Mouse (Mus musculus) 3T3-L1 (cell line): Measurements from ENCODE around the gene Tlr2.
"Not testable (repeated sequence)": the region's sequence is repeated elsewhere in the genome, so short reads cannot be mapped to it uniquely, and the experiment has no call there.

Experiments used
- DNase-seq: peaks from one replicate; pipeline ENCODE4 v3.0.0-alpha.2; 2015; ENCODE audit warnings: low read depth, low spot score

Tlr2 gene

DNA sequence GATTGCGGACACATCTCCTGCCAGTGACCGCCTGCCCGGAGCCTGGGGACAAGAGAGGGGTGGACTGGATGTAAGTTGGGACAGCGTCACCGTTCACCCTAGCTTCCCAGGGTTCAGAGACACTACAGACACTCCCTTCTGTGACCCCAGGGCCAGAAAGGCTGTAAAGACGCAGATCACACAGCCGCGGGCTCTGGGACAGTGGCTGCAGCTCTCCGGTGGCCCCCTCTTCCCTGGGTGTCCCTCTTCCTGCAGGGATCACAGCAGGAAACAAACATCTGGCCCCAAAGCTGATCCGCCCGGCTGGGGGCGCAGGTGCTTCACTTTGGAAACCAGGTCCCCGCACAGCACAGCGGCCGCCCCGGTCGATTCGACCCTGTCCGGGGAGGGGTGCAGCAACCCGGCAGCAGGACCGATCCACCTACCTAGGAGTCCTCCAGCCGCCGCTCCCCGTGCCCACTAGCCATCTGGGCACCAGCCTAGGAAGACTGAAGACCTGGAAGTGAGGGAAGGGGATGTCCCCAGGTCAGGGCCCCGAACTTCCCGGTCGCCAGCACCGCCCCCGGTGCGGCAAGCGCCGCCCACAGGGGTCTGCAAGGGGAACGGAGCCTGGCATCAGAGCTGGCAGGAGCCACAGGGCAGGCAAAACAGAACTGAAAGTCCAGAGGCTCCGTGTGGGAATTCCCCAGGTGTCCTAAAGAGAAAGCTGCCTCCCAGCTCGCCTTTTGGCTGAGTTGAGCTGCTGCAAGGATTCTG lies at the start of gene Tlr2:
TSS of gene Tlr2 (minus strand) at position 673 of the 756 bp plus-strand sequence.
- peak; percentile 77 for DNase-seq

DNA sequence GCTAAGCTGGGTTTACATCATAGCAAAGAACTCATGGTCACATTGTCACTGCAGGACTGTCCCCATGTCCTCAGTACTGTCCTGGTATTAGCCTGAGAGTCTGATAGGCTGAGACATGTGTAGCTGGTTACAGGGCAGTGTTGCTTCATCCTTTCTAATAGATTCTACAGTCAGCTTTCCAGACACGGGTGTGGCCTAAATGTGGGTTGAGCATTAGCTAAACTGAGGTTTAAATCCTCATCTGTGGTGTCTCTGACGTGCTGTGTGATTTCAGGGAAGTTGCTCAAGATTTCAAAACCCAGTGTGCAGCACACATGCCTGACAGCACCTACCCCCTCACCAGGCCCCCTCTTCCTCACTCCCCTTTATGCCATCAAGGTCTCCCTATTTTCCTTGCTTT lies 43.6 kb upstream of the Tlr2 start:
- DNase-seq, result peak; percentile 58

GRCm38 (mm10) chr3:83879261-83880050 lies 37.9 kb upstream of the Tlr2 start:
- DNase-seq, result not testable (repeated sequence)

- DNase-seq, result no peak
These were observed 37.2 kb upstream of the Tlr2 start for GRCm38 (mm10) chr3:83878801-83879200.

GRCm38 (mm10) chr3:83876299-83876698 lies 34.7 kb upstream of the Tlr2 start:
- no peak for DNase-seq

GRCm38 (mm10) chr3:83875078-83875477 lies 33.5 kb upstream of the Tlr2 start:
- peak; percentile 44 for DNase-seq

DNA sequence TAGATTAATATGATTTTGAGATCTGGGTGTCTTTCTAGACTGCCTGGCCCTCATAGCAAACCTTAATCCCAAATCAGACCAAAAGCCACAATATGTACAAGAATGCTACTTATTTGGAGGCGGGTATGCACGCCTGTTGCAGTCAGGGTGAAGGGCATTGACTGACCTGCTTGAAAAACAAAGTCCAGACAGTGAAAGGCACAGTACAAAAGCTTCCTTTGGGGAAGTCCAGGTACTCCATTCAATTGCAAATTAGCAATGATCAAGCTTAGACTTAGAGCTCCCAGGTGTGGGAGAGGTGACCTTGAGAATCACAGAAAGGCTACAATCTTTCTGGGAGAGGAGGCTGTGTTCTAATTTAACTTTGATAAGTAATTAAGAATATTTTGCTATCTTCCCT lies 31.3 kb upstream of the Tlr2 start:
- DNase-seq, result not testable (repeated sequence)

GRCm38 (mm10) chr3:83871962-83872361 lies 30.4 kb upstream of the Tlr2 start:
- not testable (repeated sequence) for DNase-seq

DNA sequence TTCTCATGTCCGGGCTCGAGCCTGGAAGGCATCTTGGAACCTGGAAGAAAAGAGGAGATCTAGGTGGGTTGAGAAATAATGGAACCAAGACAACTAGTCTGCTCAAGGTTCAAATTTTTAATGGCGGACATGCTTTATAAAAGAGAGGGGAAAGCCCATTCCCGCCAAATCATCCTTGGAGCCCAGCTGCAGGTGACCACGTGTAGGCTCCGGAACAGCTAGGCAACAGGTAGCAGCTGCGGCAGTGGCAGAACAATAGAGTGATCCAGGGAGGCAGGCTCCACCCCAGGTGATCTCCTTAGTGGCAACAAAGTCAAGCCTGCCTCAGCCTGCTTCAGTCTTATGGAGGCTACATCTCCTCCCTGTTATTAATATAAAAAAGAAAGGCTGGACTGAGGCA lies 30.0 kb upstream of the Tlr2 start:
- not testable (repeated sequence) for DNase-seq

DNA sequence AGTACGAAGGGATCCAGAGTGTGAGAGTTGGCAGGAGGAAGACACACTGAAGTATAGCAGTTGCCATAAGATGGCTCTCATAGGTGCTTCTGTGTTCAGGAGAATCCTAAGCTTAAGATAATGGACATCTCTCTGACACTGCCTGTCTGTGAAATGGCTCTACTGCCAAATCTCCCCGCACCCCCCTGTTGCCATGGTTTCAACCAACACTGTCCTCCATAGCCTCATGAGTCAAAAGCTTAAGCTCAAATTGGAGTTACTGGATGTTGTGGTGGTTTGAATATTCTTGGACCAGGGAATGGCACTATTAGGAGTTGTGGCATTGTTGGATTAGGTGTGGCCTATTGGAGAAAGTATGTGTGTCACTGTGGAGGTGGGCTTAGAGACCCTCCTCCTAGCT lies 28.2 kb upstream of the Tlr2 start:
- peak; percentile 25 for DNase-seq

DNA sequence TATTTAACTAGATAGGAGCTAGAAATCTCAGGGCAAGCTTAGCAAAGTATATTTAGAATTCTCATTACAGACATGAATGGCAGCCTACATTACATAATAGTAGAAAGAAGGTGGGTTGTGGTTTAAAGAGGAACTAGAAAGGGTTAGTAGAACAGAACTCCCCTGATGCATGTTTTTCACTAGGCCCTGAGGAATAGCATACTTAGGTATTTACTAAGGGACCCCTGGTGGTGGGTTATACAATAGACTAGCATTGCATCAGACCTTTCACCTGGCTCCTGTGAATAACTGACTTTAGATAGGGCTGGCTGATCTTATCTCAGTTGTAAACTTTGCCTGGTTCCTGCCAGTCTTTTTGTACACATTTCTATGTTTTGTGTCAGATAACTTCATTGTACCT lies 25.5 kb upstream of the Tlr2 start:
- DNase-seq, result not testable (repeated sequence)

DNA sequence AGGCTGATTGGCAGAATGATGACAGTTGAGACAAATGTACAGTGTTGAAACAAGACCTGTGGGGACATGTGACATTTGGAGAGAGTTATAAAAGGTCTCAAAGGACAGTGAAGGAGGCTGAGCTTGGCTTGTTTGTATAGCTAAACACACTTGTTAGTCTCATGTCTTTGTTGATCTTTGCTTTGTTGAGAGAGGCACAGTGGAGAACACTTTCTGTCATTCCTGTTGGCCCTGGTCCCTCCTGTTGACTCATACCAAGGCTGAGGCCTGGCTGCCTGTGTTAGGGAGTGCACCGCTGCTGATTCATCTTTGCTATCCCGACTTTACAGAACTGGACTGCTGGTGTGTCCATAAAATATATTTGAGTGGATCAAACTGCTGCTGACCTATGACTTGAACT lies 23.6 kb upstream of the Tlr2 start:
- DNase-seq, result peak; percentile 92

GRCm38 (mm10) chr3:83864064-83864548 lies 22.5 kb upstream of the Tlr2 start:
- no peak for DNase-seq

DNA sequence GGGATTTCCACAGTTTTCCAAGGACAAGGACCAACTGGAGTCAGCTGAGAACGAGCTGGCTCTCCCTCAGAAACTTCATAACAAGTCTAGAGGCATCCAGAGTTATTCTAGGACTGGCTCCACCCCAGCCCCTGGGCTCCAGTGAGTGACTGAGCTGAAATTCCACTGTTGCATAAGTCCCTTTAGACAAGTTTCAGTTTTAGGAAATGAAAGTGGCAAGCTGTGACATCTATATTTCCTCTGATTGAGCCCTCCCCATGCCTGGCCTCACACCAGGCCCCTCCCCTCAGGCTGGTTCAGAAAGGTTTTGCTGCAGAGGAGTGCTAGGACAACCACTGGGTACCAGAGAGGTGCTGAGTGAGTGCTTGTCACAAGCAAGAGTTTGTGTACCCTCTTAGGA lies 21.4 kb upstream of the Tlr2 start:
- peak; percentile 94 for DNase-seq

DNA sequence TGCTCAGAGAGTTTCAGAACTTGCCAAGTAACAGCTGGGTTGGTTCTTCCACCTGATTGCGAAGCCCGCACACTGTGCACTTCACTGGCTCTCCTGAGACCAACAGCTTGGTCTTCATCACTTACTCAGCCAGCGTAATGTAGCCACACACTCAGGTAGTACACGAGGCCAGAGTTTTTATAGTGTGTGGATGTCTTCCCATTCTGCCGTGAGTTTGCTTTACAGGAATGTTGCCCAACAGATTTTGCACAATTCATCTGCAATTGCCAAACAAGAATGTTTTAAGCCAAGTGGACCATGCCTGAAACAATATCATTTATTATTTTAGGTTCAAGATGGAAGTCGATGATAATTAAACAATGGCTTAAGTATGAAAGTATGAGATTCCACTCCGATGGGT lies 18.0 kb upstream of the Tlr2 start:
- no peak for DNase-seq

- no peak for DNase-seq
These were observed 17.5 kb upstream of the Tlr2 start for GRCm38 (mm10) chr3:83859071-83859470.

- DNase-seq, result no peak
These were observed 16.1 kb upstream of the Tlr2 start for GRCm38 (mm10) chr3:83857621-83858020.

DNA sequence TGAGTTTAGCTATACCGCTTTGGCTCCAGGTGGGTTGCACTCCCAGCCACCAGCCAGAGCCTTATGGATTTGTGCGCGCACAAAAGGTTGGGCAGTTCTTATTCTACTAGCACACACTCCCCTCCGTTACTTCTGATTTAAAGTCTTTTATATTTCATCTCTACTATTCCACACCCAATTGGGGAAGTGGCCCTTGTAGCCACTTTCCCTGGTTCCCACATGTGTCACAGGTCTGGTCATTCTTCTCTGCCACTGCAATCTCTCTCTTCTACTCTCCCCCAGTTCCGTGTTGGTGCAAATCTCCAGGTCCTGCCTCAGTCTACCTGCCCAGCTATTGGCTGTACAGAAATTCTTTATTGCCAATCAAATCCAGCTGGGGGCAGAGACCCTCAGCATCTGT lies 14.1 kb upstream of the Tlr2 start:
- DNase-seq, result no peak

DNA sequence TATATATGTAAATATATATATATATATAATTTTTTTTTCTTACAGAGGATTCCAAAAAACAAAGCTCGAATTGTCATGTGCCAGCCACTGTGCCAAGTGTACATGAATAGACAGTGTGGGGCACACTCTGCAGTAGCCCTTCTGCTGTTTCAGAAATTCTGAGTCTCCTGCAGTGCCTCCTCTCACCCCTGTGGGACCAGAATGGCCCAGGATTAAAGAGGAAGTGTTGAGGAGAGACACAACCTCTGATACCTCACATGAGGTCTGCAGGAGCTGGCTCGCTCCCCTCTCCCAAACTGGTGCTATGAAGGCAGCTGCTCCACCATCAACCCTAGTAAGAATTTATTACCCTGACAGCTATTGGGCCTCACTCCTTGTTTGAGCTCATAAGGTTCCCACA lies 7.8 kb upstream of the Tlr2 start:
- no peak for DNase-seq

DNA sequence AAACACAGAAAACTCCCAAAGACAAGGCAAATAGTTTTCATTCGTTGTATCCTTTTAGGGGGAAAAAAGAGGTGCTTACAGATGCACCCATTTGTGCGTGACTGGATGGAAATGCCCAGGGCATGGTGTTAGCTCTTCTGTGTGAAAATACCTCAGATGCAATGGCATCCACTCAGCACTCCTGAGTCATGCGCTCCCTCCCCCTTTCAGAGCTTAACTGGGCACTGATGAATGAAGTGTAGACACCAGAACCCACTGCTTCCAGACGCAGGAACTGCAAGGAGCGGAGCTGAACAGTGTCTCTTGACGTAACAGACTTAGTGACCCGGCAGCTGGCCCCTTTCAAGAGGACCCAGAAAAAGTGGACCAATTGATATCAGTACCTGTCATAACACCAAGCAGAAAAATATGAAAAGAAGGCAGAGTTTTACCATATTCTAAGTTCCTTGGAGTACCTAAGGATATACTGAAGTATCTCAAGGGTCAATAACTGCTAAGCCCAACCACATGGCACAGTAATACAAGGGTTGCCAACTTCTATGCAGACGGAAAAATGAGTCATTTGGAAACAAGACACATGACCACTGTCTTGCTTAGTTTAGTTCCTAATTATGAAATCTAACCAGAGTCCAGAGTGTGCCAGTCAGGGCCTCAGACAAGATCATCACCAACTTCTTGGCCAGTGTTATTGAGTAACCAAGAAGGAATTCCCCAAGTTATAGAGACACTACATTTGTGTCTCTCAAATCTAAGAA lies 3.4 kb upstream of the Tlr2 start:
- DNase-seq, result peak; percentile 91

DNA sequence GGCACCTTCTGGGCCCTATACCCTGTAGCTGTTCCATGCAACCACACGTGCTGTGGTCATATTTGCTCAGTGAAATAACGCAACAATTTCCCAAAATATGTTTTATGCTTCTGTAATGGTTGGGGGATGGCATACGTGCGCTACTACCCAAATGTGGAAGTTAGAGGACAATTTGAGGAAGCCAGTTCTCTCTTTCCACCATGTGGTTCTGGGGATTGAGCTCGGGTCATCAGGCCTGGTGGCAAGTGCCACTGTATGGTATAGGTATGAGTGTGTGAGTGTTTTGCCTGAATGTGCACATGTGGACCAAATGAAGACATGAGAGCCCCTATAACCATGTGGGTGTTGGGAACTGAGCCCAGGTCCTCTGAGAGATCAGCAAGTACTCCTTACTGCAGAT lies 2.1 kb downstream of the Tlr2 start:
- no peak for DNase-seq

GRCm38 (mm10) chr3:83836685-83837084 lies 4.9 kb downstream of the Tlr2 start:
- no peak for DNase-seq
